Mouse (Mus musculus) limb, embryonic 11.5 days (tissue): ENCODE measurements around the gene Pnkp. TPM values are rescaled to one million over a fixed set of nuclear protein-coding genes. Genes with fewer than 3 reads are reported as not detected.

Experiments
- ATAC-seq: fragments of 200-750 bp; cut with Nextera tagmentation; 2 replicates; pipeline ENCODE4 v1.8.0; 2017; ENCODE audit warnings: low read depth; ENCODE audit not compliant: insufficient number of reproducible peaks, low FRiP score, low TSS enrichment
- DNase-seq: peaks from one replicate; pipeline ENCODE4 v3.0.0-alpha.2; 2015; ENCODE audit warnings: low spot score
- H3K27ac ChIP-seq: fragments of 300-500 bp; sonication (generic); replicated peaks from 2 replicates; pipeline ENCODE4 v1.5.1; 2014; ENCODE audit warnings: low read depth, mild to moderate bottlenecking, low read length
- H3K27me3 ChIP-seq: fragments of 300-500 bp; sonication (generic); 2 replicates; pipeline ENCODE4 v1.6.1; 2014; ENCODE audit warnings: mild to moderate bottlenecking, low read length, mixed read lengths; ENCODE audit not compliant: control insufficient read depth, insufficient read depth
- H3K36me3 ChIP-seq: fragments of 300-500 bp; sonication (generic); 2 replicates; pipeline ENCODE4 v1.6.1; 2014; ENCODE audit warnings: mild to moderate bottlenecking, low read length, moderate library complexity, mixed read lengths; ENCODE audit not compliant: control insufficient read depth, insufficient read depth
- H3K4me1 ChIP-seq: fragments of 300-500 bp; sonication (generic); 2 replicates; pipeline ENCODE4 v1.6.1; 2014; ENCODE audit warnings: low read length, mixed read lengths; ENCODE audit not compliant: control insufficient read depth, insufficient read depth
- H3K4me2 ChIP-seq: fragments of 300-500 bp; sonication (generic); 2 replicates; pipeline ENCODE4 v1.6.1; 2014; ENCODE audit warnings: low read depth, mild to moderate bottlenecking, moderate library complexity; ENCODE audit not compliant: severe bottlenecking
- H3K4me3 ChIP-seq: fragments of 300-500 bp; sonication (generic); 2 replicates; pipeline ENCODE4 v1.5.1; 2014; ENCODE audit warnings: low read depth, low read length
- H3K9ac ChIP-seq: fragments of 300-500 bp; sonication (generic); 2 replicates; pipeline ENCODE4 v1.6.1; 2014; ENCODE audit warnings: mild to moderate bottlenecking, low read length
- H3K9me3 ChIP-seq: fragments of 300-500 bp; sonication (generic); 2 replicates; pipeline ENCODE4 v1.6.1; 2016; ENCODE audit warnings: low read length; ENCODE audit not compliant: control insufficient read depth
- WGBS: fragments of 180-500 bp; shearing (Covaris S2); extraction: QIAGEN DNeasy Blood & Tissue Kit; methylation state at CpG from one replicate; pipeline ENCODE4 v1.1.7; 2014; 5-methylcytosine and 5-hydroxymethylcytosine counted together
- polyA plus RNA-seq: library from polyadenylated mRNA; unstranded; fragments of >200 nt; fragmentation: Nextera tagmentation; extraction: Ambion mirVana; gene quantifications from 2 replicates; pipeline ENCODE4 v1.2.1, GENCODE M21; 2014

The Pnkp gene
- polyA plus RNA-seq, 1 experiment from 2014 or later, result 31.2 TPM

DNA sequence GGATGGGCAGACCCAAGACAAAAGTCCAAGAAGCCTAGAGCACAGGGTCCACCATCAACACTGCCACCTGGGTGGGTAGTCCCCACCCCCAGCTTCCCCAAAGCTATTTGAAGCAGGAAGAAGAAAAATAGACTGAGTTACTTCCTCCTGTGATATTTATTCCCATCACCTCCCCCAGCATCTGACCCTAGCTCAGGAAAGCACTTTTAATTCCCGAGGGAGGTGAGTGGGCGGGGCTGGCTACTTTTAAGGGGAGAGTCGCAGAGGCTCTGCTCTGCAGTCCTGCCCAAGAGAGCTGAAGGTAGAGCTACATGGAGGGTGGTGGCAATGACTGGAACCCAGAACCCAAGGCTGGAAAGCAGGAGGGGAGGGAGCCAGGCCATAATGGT is 20.9 kb upstream of the Pnkp start:
- Histone ChIP-seq H3K9me3 (no peaks in the 10 kb centered on the region), H3K4me1 (peaks cover 15% of the 10 kb centered on the region), H3K27ac (no peak overlapping the region), H3K27me3 (peaks cover 18% of the 10 kb centered on the region), H3K4me3 (no peak overlapping the region), H3K9ac (no peak overlapping the region), H3K36me3 (peaks cover 3% of the 10 kb centered on the region; the same call in 1 of the 2 replicates), H3K4me2 (no peak overlapping the region)
- ATAC-seq, result no peak
- WGBS, result 57% methylated on average over 3 of the region's 3 CpGs
- DNase-seq, result no peak

DNA sequence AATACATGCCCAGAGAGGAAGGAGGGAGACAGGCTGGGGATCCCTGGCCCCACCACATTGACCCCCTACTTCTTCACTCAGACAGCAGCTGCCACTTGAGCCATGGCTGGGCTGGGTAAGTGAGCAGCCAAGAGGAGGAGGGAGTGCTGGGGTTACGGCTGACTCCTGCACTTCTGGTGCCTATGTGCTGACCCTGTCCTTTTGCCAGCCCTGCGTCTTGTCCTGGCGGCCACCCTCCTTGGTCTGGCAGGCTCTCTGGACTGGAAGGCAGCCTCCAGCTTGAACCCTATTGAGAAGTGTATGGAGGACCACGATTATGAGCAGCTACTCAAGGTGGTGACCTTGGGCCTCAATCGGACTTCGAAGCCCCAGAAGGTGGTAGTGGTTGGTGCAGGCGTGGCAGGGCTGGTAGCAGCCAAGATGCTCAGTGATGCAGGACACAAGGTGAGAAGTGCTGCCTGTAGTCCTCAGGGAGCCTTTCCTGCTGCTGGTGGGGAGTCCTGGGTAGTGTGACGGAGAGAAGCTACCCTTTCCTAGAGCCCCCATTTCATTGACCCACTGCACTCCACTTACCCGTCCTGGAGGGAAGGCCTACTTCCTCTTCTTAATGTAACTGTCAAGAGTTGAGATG is 20.4 kb upstream of the Pnkp start:
- ATAC-seq (no peak), DNase-seq (no peak)
- Histone ChIP-seq H3K9ac (no peak overlapping the region), H3K4me1 (peaks cover 15% of the 10 kb centered on the region), H3K27ac (no peak overlapping the region), H3K27me3 (peaks cover 18% of the 10 kb centered on the region), H3K36me3 (no peaks in the 10 kb centered on the region; the same call in 1 of the 2 replicates), H3K4me2 (no peak overlapping the region), H3K4me3 (no peak overlapping the region), H3K9me3 (no peaks in the 10 kb centered on the region)
- WGBS, result 80% methylated on average over 9 of the region's 9 CpGs

DNA sequence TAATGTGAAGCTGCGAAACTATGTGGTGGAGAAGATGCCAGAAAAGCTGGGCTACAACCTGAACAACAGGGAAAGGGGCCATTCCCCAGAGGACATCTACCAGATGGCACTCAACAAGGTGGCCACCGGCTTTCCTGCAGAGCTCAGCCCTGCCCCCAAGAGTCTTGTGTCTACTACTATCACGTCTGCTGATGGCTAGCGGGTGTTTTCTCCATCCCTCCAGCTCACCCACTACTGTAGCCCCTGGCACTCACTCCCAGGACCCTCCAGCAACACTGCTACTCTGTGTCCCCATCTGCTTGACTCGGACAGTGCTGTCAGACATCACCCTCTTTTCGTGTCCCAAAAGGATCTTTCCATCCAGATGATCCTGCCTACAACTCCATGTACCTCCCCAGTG is 18.9 kb upstream of the Pnkp start:
- no peak overlapping the region for H3K27ac ChIP-seq
- H3K36me3 ChIP-seq, result peaks cover 3% of the 10 kb centered on the region
- ATAC-seq, result no peak
- H3K27me3 ChIP-seq, result peaks cover 18% of the 10 kb centered on the region
- peaks cover 15% of the 10 kb centered on the region for H3K4me1 ChIP-seq
- H3K9ac ChIP-seq, result no peak overlapping the region
- H3K4me2 ChIP-seq, result no peak overlapping the region
- no peak for DNase-seq
- H3K4me3 ChIP-seq, result no peak overlapping the region
- H3K9me3 ChIP-seq, result no peaks in the 10 kb centered on the region
- 86% methylated on average over 6 of the region's 6 CpGs for WGBS

DNA sequence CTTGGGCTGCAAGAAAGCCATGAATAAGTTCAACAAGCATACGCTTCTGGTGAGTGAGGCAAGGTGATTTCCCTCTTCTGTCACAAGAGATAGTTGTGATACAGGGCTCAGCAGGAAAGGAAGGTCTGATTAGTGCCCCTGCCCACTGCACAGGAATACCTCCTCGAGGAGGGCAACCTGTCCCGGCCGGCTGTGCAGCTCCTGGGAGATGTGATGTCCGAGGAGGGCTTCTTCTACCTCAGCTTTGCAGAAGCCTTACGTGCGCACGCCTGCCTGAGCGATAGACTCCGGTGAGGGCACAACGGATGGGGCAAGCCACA is 17.8 kb upstream of the Pnkp start:
- no peak overlapping the region for H3K27ac ChIP-seq
- DNase-seq, result no peak
- no peak for ATAC-seq
- peak overlapping the region; percentile 31 for H3K4me3 ChIP-seq
- WGBS, result 25% methylated on average over 11 of the region's 11 CpGs
- peaks cover 18% of the 10 kb centered on the region for H3K27me3 ChIP-seq
- no peaks in the 10 kb centered on the region for H3K9me3 ChIP-seq
- peak overlapping the region; percentile 52 for H3K4me2 ChIP-seq
- H3K36me3 ChIP-seq, result peaks cover 6% of the 10 kb centered on the region
- no peak overlapping the region; the same call in 1 of the 2 replicates for H3K9ac ChIP-seq
- H3K4me1 ChIP-seq, result peaks cover 15% of the 10 kb centered on the region

DNA sequence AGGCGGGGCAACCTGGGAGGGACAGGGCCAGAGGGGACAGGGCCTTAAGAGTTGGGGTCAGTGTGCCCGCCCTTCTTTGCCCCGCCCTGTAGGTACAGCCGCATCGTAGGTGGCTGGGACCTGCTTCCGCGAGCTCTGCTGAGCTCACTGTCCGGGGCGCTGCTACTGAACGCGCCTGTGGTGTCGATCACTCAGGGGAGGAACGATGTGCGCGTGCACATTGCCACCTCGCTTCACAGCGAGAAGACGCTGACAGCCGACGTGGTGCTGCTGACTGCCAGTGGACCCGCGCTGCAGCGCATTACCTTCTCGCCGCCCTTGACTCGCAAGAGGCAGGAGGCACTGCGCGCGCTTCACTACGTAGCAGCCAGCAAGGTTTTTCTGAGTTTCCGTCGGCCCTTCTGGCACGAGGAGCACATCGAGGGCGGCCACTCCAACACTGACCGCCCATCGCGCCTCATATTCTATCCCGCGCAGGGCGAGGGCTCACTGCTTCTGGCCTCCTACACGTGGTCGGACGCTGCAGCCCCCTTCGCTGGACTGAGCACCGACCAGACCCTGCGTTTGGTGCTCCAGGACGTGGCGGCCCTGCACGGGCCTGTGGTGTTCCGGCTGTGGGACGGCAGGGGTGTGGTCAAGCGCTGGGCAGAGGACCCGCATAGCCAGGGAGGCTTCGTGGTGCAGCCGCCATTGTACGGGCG is 17.3 kb upstream of the Pnkp start:
- H3K9me3 ChIP-seq, result no peaks in the 10 kb centered on the region
- ATAC-seq (peak; percentile 62; the same call in 1 of the 2 replicates), DNase-seq (peak; percentile 58)
- H3K9ac ChIP-seq, result peak overlapping the region; percentile 17; the same call in 1 of the 2 replicates
- H3K4me2 ChIP-seq, result peak overlapping the region; percentile 52
- H3K27me3 ChIP-seq, result peaks cover 18% of the 10 kb centered on the region
- WGBS, result 2% methylated on average over 58 of the region's 58 CpGs
- H3K36me3 ChIP-seq, result peaks cover 6% of the 10 kb centered on the region
- no peak overlapping the region for H3K27ac ChIP-seq
- peak overlapping the region; percentile 31 for H3K4me3 ChIP-seq
- peaks cover 15% of the 10 kb centered on the region for H3K4me1 ChIP-seq

DNA sequence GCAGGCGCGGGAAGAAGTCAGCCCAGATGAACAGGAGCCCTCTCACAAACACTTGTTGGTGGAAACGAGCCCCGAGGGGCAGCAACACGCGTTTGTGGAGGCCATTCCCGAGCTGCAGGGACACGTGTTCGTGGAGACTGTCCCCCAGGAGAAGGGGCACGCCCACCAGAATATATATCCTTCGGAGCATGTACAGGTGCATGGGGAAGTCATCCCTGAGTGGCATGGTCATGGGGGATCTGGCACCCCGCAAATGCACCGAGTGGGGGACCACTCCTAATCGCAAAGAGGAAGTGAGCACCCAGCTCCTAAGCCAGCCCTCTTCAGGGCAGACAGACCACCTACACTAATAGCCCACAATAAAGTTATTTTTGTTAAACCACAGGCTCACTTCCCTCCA is 16.5 kb upstream of the Pnkp start:
- Histone ChIP-seq H3K4me3 (peak overlapping the region; percentile 31), H3K27me3 (peaks cover 18% of the 10 kb centered on the region), H3K9me3 (no peaks in the 10 kb centered on the region), H3K4me2 (peak overlapping the region; percentile 52; the same call in 1 of the 2 replicates), H3K9ac (no peak overlapping the region), H3K4me1 (peaks cover 13% of the 10 kb centered on the region), H3K27ac (no peak overlapping the region), H3K36me3 (peaks cover 13% of the 10 kb centered on the region)
- DNase-seq (no peak), ATAC-seq (no peak)
- WGBS, result 61% methylated on average over 14 of the region's 14 CpGs

DNA sequence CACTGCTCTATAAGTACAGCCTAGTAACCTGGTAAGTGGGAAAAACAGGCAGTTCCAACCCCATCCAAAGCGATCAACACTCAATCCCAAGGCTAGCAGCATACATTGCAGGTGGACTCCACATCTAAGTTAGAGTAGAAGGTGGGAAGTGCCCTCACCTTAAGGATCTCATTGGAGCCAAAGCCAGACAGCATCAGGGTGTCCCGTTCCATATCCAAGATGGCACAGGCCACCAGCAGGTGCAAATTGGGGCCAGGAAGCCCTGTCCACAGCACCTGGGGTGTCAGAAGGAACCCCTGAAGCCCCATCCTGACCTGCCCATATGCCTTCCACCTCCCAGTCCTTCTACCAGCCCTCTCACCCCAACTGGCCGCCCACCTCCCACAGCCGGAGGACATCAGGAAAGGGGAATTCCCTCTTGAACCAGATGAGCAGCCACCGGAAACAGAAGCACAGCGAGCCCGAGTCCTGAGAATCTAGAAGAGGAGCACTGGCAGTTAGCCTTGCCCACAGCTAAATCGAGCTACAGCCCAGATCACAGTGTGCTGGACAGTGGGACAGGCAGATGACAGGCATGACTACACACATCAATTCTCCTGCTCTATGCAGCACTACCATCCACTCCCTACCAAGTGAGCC is 15.0 kb upstream of the Pnkp start:
- peaks cover 18% of the 10 kb centered on the region for H3K27me3 ChIP-seq
- H3K36me3 ChIP-seq, result peaks cover 21% of the 10 kb centered on the region
- H3K4me1 ChIP-seq, result peaks cover 11% of the 10 kb centered on the region
- 89% methylated on average over 8 of the region's 8 CpGs for WGBS
- ATAC-seq (no peak), DNase-seq (no peak)
- H3K9ac ChIP-seq, result no peak overlapping the region
- H3K4me2 ChIP-seq, result no peak overlapping the region
- no peak overlapping the region for H3K27ac ChIP-seq
- H3K4me3 ChIP-seq, result no peak overlapping the region
- H3K9me3 ChIP-seq, result no peaks in the 10 kb centered on the region

DNA sequence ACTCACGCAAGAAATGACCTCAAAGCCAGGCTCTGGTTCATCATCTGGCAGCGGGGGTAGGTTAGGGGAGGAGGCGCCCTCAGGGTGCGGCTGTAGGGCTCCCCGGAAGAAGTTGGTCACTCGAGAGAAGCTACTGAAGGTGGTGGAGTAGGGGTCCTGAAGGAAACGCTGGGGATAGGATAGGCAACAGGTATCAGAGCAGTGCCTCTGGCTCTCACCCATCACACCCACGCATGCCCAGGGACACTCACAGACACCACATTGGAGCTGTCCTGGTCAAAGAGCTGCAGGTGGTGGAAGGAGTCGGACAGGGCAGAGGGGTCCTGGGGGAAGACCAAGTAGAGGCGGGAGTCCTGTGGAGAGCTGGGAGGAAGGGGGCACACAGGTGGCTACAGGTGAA is 11.9 kb upstream of the Pnkp start:
- DNase-seq, result no peak

More for the DNA sequence above, 11.9 kb upstream of the Pnkp start:
- Histone ChIP-seq H3K27me3 (peaks cover 9% of the 10 kb centered on the region), H3K4me2 (no peak overlapping the region), H3K4me3 (no peak overlapping the region), H3K36me3 (peaks cover 21% of the 10 kb centered on the region), H3K9ac (no peak overlapping the region), H3K27ac (no peak overlapping the region), H3K9me3 (no peaks in the 10 kb centered on the region), H3K4me1 (peaks cover 8% of the 10 kb centered on the region)
- no peak for ATAC-seq
- 94% methylated on average over 10 of the region's 10 CpGs for WGBS
